Mouse (Mus musculus): Measurements from ENCODE around the gene Katnbl1.
"Not testable (repeated sequence)": the region's sequence is repeated elsewhere in the genome, so short reads cannot be mapped to it uniquely, and the experiment has no call there.

Gene Katnbl1

DNA sequence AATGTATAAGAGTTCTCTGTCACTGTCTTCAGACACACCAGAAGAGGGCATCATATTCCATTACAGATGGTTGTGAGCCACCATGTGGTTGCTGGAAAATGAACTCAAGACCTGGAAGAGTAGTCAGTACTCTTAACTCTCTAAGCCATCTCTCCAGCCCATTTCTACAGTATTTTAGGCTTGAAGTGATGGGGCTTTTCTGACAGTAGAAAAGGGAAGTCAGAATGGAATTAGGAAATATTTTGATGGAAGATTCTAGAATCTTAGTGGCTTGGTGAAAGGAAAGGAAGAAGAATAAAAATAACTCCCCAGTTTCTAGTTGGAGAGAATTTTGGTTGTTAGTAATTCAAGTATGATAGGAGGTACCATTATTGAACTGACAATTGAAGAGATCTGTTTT, 14.9 kb downstream of the Katnbl1 start:
- no peak for DNase-seq (ENCODE audit: low read depth)

DNA sequence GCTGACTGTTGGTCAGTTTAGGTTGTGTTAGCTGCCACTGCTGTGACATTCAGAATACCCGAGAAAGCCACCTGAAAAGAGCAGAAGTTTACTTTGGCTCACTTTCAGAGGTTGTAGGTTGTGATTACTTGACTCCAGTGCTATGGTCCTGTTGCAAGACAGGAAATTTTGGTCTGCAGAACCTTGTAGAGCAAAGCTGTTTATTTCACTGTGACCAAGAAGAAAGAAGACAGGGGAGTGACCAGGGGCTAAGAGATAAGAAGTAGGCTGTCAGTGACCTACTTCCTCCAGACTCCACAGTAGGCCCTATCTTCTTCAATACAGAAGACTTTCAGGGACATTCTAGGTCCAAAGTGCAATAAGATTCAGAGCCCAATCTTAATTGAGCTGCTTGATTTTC, 17.6 kb downstream of the Katnbl1 start:
- DNase-seq (ENCODE audit: low read depth) = no peak

DNA sequence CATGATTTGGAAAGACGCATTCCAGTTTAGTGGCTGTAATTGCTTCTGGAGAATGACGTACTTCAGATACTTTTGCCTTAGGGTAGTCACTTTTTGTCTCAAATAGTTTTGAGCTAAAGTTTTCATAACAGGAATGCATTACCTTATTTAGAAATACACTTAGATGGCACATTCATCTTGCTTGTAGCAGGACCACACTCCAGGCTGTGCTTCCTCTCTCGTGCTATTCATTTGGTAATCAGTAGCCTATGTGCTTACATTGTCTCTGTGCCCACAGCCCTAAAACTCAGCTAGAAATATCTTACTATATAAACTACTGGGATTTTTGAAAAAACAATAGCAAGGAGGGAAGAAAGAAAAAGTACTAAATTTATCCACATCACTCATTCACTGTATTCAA, 28.0 kb downstream of the Katnbl1 start:
- DNase-seq (ENCODE audit: low read depth) = no peak

DNA sequence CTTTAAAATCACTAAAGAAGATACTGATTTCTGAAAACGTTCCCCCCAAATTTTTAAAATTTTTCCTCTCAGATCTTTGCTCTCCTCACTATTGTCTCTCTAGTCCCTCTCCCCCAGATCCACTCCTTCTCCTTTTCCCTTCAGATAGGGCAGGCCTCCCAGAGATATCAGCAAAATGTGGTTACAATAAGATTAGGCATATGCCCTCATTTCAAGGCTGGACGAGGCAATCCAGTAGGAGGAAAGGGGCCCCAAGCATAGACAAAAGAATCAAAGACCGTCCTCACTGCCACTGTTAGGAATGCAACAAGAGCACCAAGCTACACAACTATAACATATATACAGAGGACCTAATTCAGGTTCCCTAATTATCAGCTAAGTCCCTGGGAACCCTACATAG, 46.3 kb downstream of the Katnbl1 start:
- no peak for DNase-seq (ENCODE audit: low read depth)

- not testable (repeated sequence) for DNase-seq (ENCODE audit: low read depth)
These were observed 49.5 kb downstream of the Katnbl1 start for GRCm38 (mm10) chr2:112428534-112428933.

DNA sequence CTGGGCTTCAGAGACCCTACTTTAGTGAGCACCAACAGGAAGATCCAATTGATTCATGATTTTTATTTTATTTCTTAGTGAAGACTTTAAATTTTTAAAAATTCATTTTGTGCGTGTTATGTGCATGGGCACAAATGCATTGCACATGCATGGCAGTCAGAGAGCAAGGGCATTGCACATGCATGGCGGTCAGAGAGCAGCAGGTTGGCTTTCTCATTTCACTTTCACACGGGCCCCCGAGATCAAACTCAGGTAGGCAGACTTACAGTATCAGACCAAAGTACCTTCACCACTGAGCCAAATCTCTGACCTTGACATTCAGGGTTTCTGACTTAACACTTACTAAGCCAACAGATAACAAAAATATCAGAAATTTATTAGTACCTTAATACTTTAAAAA, 50.7 kb downstream of the Katnbl1 start:
- DNase-seq (ENCODE audit: low read depth) = no peak

- DNase-seq (ENCODE audit: low read depth) = no peak
These were observed 51.4 kb downstream of the Katnbl1 start for GRCm38 (mm10) chr2:112430403-112430802.

GRCm38 (mm10) chr2:112432523-112432922, 53.5 kb downstream of the Katnbl1 start:
- DNase-seq (ENCODE audit: low read depth) = no peak

DNA sequence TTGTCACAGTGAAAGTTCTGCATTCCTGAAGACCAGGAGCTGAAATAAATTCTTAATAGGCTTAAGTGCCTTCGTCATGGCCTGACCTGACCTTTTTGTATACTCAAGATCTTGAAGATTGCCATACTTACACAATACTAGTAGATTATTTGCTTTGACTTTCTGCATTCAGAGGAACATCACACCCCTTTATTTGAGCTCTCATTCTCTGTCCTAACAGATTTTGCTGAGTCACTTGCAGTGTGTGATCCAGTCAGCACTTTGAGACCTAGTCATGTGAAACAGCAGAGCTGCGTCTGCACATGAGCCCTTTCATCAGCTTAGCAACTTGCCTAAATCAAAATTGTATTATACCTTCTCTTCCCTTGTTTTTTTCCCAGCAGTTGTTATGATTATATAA, 54.3 kb downstream of the Katnbl1 start:
- DNase-seq (ENCODE audit: low read depth) = no peak

GRCm38 (mm10) chr2:112436292-112436691, 57.3 kb downstream of the Katnbl1 start:
- no peak for DNase-seq (ENCODE audit: low read depth)

GRCm38 (mm10) chr2:112437589-112437988, 58.6 kb downstream of the Katnbl1 start:
- DNase-seq (ENCODE audit: low read depth) = no peak

- DNase-seq (ENCODE audit: low read depth) = no peak
These were observed 64.5 kb downstream of the Katnbl1 start for GRCm38 (mm10) chr2:112443491-112443890.

- no peak for DNase-seq (ENCODE audit: low read depth)
These were observed 66.5 kb downstream of the Katnbl1 start for GRCm38 (mm10) chr2:112445511-112445910.

DNA sequence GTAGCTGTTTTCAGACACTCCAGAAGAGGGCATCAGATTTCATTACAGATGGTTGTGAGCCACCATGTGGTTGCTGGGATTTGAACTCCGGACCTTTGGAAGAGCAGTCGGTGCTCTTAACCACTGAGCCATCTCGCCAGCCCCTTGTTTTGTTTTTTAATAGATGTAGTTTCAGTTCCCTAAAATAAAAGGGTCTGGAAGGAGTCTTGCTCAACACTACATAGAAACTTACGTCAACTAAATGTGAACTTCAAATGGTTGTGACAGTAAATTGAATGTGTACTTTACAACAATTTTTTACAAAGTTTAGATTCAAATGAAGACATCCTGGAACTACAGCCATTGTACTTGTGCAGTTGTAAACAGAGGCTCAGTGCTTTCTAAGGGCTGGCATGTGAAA, 69.0 kb downstream of the Katnbl1 start:
- not testable (repeated sequence) for DNase-seq (ENCODE audit: low read depth)

DNA sequence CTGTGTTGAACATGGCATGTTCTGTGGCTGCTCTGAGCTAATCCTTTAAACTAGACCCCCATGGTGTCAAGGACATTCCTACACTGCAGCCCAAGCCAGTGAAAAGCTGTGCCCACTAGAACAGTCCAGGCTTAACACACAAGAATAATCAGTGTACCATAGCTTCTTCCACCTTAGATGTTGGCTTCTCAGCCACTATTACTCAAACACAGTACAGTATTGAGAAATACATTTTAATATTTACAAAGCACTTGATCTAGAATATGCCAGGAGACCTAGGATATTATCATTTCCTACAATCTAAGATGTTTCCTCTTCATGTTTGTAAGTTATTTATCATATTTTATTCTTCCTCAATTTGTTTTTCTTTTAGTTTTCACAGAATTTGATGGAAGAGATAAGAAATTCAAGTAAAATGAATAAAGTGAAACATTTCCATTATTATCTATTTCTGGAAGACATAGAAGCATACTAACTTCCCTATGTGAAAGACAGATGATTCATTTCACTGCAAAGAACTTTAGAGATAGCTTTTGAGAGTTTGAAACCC, 69.6 kb downstream of the Katnbl1 start:
- DNase-seq (ENCODE audit: low read depth) = no peak

- peak; percentile 36 for DNase-seq (ENCODE audit: low read depth)
These were observed 70.7 kb downstream of the Katnbl1 start for GRCm38 (mm10) chr2:112449597-112450296.

DNA sequence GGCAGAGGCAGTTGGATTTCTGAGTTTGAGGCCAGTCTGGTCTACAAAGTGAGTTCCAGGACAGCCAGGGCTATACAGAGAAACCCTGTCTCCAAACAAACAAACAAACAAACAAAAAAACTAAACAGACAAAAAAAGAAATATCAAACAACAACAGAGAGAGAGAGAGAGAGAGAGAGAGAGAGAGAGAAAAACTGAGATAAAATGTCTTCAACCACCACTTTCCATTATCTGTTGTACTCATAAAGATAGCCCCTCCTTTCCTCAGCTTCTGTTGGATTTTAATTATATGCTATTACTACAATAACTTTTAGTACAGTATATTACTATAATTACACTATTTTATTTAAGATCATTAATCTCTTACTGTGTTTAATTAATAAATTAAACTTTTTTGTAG, 73.5 kb downstream of the Katnbl1 start:
- not testable (repeated sequence) for DNase-seq (ENCODE audit: low read depth)

- no peak for DNase-seq (ENCODE audit: low read depth)
These were observed 75.3 kb downstream of the Katnbl1 start for GRCm38 (mm10) chr2:112454125-112454861.

DNA sequence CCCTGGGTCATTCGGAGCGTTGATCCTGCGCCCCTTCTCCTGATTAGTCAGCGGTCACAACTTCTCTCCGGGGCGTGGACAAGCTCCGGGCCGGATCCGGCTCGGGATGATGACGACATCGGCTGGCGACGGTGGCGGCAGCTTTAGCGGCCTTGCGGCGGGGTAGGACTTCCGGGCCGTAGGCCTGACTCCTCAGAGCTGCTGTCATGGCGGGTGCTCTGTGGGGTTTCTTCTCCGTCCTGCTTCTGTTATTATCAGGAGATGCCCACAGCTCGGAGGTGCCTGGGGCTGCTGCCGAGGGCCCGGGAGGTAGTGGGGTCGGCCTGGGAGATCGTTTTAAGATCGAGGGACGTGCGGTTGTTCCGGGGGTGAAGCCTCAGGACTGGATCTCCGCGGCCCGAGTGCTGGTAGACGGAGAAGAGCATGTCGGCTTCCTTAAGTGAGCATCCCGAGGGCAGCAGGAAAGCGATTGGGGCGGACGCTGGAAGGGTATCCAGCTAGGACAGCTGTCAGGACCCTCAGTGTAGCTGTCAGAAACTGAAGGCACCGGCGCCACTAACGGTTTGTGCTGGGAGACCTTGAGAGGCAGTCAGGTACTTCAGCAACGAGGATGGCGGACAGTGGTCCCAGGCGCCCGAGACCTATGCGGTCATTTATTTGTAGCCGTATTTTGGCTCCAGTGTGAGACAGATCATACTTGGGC, 76.0 kb downstream of the Katnbl1 start, which contains the start of gene Emc7:
TSS of gene Emc7 (plus strand) at position 136 of the 703 bp plus-strand sequence.
- peak; percentile 86 for DNase-seq (ENCODE audit: low read depth)

- DNase-seq (ENCODE audit: low read depth) = no peak
These were observed 81.5 kb downstream of the Katnbl1 start for GRCm38 (mm10) chr2:112460557-112460956.
